Mouse (Mus musculus): ENCODE measurements at regions not wholly inside any gene's neighbourhood (a gene's known extent, or its start where the extent isn't known, plus 50 kb on each side); places are given as distances from the start of the nearest gene placed in this dataset.

- H3K27me3 ChIP-seq (replicated peaks; ENCODE audit: control insufficient read depth, insufficient read depth, low read length): no peaks in the 10 kb centered on the region
- no peak overlapping the region for H3K4me3 ChIP-seq (ENCODE audit: low read length)
- 32% methylated on average over 4 of the region's 4 CpGs for WGBS
- H3K9me3 ChIP-seq (ENCODE audit: control insufficient read depth, low read length): no peaks in the 10 kb centered on the region
- H3K27ac ChIP-seq (ENCODE audit: low read depth, low read length): no peak overlapping the region
- H3K9ac ChIP-seq (ENCODE audit: low read depth, low read length): no peak overlapping the region
- ATAC-seq: peak; percentile 64; the same call in 1 of the 2 replicates
- no peaks in the 10 kb centered on the region for H3K4me1 ChIP-seq (ENCODE audit: control insufficient read depth, insufficient read depth, low read depth, low read length)
- no peaks in the 10 kb centered on the region for H3K36me3 ChIP-seq (ENCODE audit: control insufficient read depth, insufficient read depth, low read length)
- H3K4me2 ChIP-seq (ENCODE audit: low read length): no peak overlapping the region
Measured at GRCm38 (mm10) chr16:87263571-87263970, 90.4 kb upstream of the N6amt1 start.

GRCm38 (mm10) chr16:87263041-87263440, 90.9 kb upstream of the N6amt1 start:
- no peak for ATAC-seq
- WGBS: 76% methylated on average over 8 of the region's 8 CpGs
- no peaks in the 10 kb centered on the region for H3K27me3 ChIP-seq (replicated peaks; ENCODE audit: control insufficient read depth, insufficient read depth, low read length)

GRCm38 (mm10) chr16:87262497-87262896, 91.5 kb upstream of the N6amt1 start:
- 82% methylated on average over 3 of the region's 3 CpGs for WGBS
- no peak for ATAC-seq
- Histone ChIP-seq H3K27me3 (replicated peaks; ENCODE audit: control insufficient read depth, insufficient read depth, low read length) (no peaks in the 10 kb centered on the region), H3K27ac (ENCODE audit: low read depth, low read length) (no peak overlapping the region), H3K9me3 (ENCODE audit: control insufficient read depth, low read length) (no peaks in the 10 kb centered on the region), H3K36me3 (ENCODE audit: control insufficient read depth, insufficient read depth, low read length) (no peaks in the 10 kb centered on the region), H3K4me1 (ENCODE audit: control insufficient read depth, insufficient read depth, low read depth, low read length) (no peaks in the 10 kb centered on the region), H3K9ac (ENCODE audit: low read depth, low read length) (no peak overlapping the region), H3K4me2 (ENCODE audit: low read length) (no peak overlapping the region), H3K4me3 (ENCODE audit: low read length) (no peak overlapping the region)

More at GRCm38 (mm10) chr16:87263041-87263440, 90.9 kb upstream of the N6amt1 start:
- H3K9me3 ChIP-seq (ENCODE audit: control insufficient read depth, low read length): no peaks in the 10 kb centered on the region
- no peak overlapping the region for H3K9ac ChIP-seq (ENCODE audit: low read depth, low read length)
- no peak overlapping the region for H3K4me3 ChIP-seq (ENCODE audit: low read length)
- H3K36me3 ChIP-seq (ENCODE audit: control insufficient read depth, insufficient read depth, low read length): no peaks in the 10 kb centered on the region
- no peaks in the 10 kb centered on the region for H3K4me1 ChIP-seq (ENCODE audit: control insufficient read depth, insufficient read depth, low read depth, low read length)
- H3K27ac ChIP-seq (ENCODE audit: low read depth, low read length): no peak overlapping the region
- H3K4me2 ChIP-seq (ENCODE audit: low read length): no peak overlapping the region

- H3K4me2 ChIP-seq (ENCODE audit: low read length): no peak overlapping the region
- H3K4me3 ChIP-seq (ENCODE audit: low read length): no peak overlapping the region
- H3K27me3 ChIP-seq (replicated peaks; ENCODE audit: control insufficient read depth, insufficient read depth, low read length): no peaks in the 10 kb centered on the region
- WGBS: 56% methylated on average over 7 of the region's 7 CpGs
- H3K4me1 ChIP-seq (ENCODE audit: control insufficient read depth, insufficient read depth, low read depth, low read length): no peaks in the 10 kb centered on the region
- H3K27ac ChIP-seq (ENCODE audit: low read depth, low read length): no peak overlapping the region
- H3K36me3 ChIP-seq (ENCODE audit: control insufficient read depth, insufficient read depth, low read length): no peaks in the 10 kb centered on the region
- ATAC-seq: peak; percentile 79
- no peak overlapping the region for H3K9ac ChIP-seq (ENCODE audit: low read depth, low read length)
- no peaks in the 10 kb centered on the region for H3K9me3 ChIP-seq (ENCODE audit: control insufficient read depth, low read length)
Measured at GRCm38 (mm10) chr16:87261527-87261926, 92.5 kb upstream of the N6amt1 start.

GRCm38 (mm10) chr16:87254736-87255135, 99.2 kb upstream of the N6amt1 start:
- no peak overlapping the region for H3K4me3 ChIP-seq (ENCODE audit: low read length)
- no peak overlapping the region for H3K27ac ChIP-seq (ENCODE audit: low read depth, low read length)
- no peaks in the 10 kb centered on the region for H3K4me1 ChIP-seq (ENCODE audit: control insufficient read depth, insufficient read depth, low read depth, low read length)
- no peak overlapping the region for H3K4me2 ChIP-seq (ENCODE audit: low read length)
- H3K9me3 ChIP-seq (ENCODE audit: control insufficient read depth, low read length): no peaks in the 10 kb centered on the region
- no peak overlapping the region for H3K9ac ChIP-seq (ENCODE audit: low read depth, low read length)
- no peaks in the 10 kb centered on the region for H3K36me3 ChIP-seq (ENCODE audit: control insufficient read depth, insufficient read depth, low read length)
- WGBS: 96% methylated on average over 1 of the region's 1 CpGs
- no peaks in the 10 kb centered on the region; the same call in 1 of the 2 replicates for H3K27me3 ChIP-seq (replicated peaks; ENCODE audit: control insufficient read depth, insufficient read depth, low read length)
- no peak for ATAC-seq

GRCm38 (mm10) chr16:87250531-87250930, 103.5 kb upstream of the N6amt1 start:
- no peaks in the 10 kb centered on the region; the same call in 1 of the 2 replicates for H3K27me3 ChIP-seq (replicated peaks; ENCODE audit: control insufficient read depth, insufficient read depth, low read length)
- no peaks in the 10 kb centered on the region for H3K36me3 ChIP-seq (ENCODE audit: control insufficient read depth, insufficient read depth, low read length)
- no peak overlapping the region for H3K27ac ChIP-seq (ENCODE audit: low read depth, low read length)
- H3K9ac ChIP-seq (ENCODE audit: low read depth, low read length): no peak overlapping the region
- 83% methylated on average over 10 of the region's 10 CpGs for WGBS
- H3K4me3 ChIP-seq (ENCODE audit: low read length): no peak overlapping the region
- H3K4me1 ChIP-seq (ENCODE audit: control insufficient read depth, insufficient read depth, low read depth, low read length): no peaks in the 10 kb centered on the region; the same call in 1 of the 2 replicates
- no peak overlapping the region for H3K4me2 ChIP-seq (ENCODE audit: low read length)
- ATAC-seq: no peak
- no peaks in the 10 kb centered on the region for H3K9me3 ChIP-seq (ENCODE audit: control insufficient read depth, low read length)

- WGBS: 34% methylated on average over 7 of the region's 7 CpGs
- H3K27me3 ChIP-seq (replicated peaks; ENCODE audit: control insufficient read depth, insufficient read depth, low read length): no peaks in the 10 kb centered on the region; the same call in 1 of the 2 replicates
- H3K9ac ChIP-seq (ENCODE audit: low read depth, low read length): no peak overlapping the region
- no peak overlapping the region for H3K4me3 ChIP-seq (ENCODE audit: low read length)
- no peaks in the 10 kb centered on the region; the same call in 1 of the 2 replicates for H3K4me1 ChIP-seq (ENCODE audit: control insufficient read depth, insufficient read depth, low read depth, low read length)
- no peaks in the 10 kb centered on the region for H3K36me3 ChIP-seq (ENCODE audit: control insufficient read depth, insufficient read depth, low read length)
- no peak overlapping the region for H3K27ac ChIP-seq (ENCODE audit: low read depth, low read length)
- H3K9me3 ChIP-seq (ENCODE audit: control insufficient read depth, low read length): no peaks in the 10 kb centered on the region
- H3K4me2 ChIP-seq (ENCODE audit: low read length): no peak overlapping the region
- ATAC-seq: no peak
Measured at GRCm38 (mm10) chr16:87249903-87250302, 104.1 kb upstream of the N6amt1 start.

GRCm38 (mm10) chr16:87248501-87249030, 105.4 kb upstream of the N6amt1 start:
- Histone ChIP-seq H3K27ac (ENCODE audit: low read depth, low read length) (no peak overlapping the region), H3K9ac (ENCODE audit: low read depth, low read length) (no peak overlapping the region), H3K4me3 (ENCODE audit: low read length) (no peak overlapping the region), H3K4me2 (ENCODE audit: low read length) (no peak overlapping the region), H3K27me3 (replicated peaks; ENCODE audit: control insufficient read depth, insufficient read depth, low read length) (no peaks in the 10 kb centered on the region; the same call in 1 of the 2 replicates), H3K36me3 (ENCODE audit: control insufficient read depth, insufficient read depth, low read length) (no peaks in the 10 kb centered on the region), H3K4me1 (ENCODE audit: control insufficient read depth, insufficient read depth, low read depth, low read length) (no peaks in the 10 kb centered on the region; the same call in 1 of the 2 replicates), H3K9me3 (ENCODE audit: control insufficient read depth, low read length) (no peaks in the 10 kb centered on the region)
- 49% methylated on average over 6 of the region's 6 CpGs for WGBS
- ATAC-seq: 0 out of 2 replicates have a peak, but pooled peaks have one; percentile 12

GRCm38 (mm10) chr16:87245933-87246791, 107.8 kb upstream of the N6amt1 start:
- H3K27ac ChIP-seq (ENCODE audit: low read depth, low read length): no peak overlapping the region
- no peaks in the 10 kb centered on the region; the same call in 1 of the 2 replicates for H3K4me1 ChIP-seq (ENCODE audit: control insufficient read depth, insufficient read depth, low read depth, low read length)
- H3K9ac ChIP-seq (ENCODE audit: low read depth, low read length): peak overlapping the region; percentile 38
- H3K36me3 ChIP-seq (ENCODE audit: control insufficient read depth, insufficient read depth, low read length): no peaks in the 10 kb centered on the region
- WGBS: 57% methylated on average over 26 of the region's 26 CpGs
- no peak overlapping the region; the same call in 1 of the 2 replicates for H3K4me3 ChIP-seq (ENCODE audit: low read length)
- ATAC-seq: peak; percentile 91
- H3K4me2 ChIP-seq (ENCODE audit: low read length): peak overlapping the region; percentile 42
- H3K27me3 ChIP-seq (replicated peaks; ENCODE audit: control insufficient read depth, insufficient read depth, low read length): no peaks in the 10 kb centered on the region; the same call in 1 of the 2 replicates
- H3K9me3 ChIP-seq (ENCODE audit: control insufficient read depth, low read length): no peaks in the 10 kb centered on the region

Measured in hindbrain, embryonic 16.5 days (tissue).